Comparison of ENCODE assay signal across 9 mouse cellular contexts in genomic region chr8:109465056-109465455, GRCm38 (mm10). TPM values are rescaled to one million over a fixed set of nuclear protein-coding genes. Genes with fewer than 3 reads are reported as not detected.
DNase-seq lines count a peak whose midpoint lies in the region; ATAC-seq and TF ChIP-seq lines count a peak whose summit lies in the region.
"Had no signal": no experiment of that assay in that cellular context is flagged by ENCODE, and none has a peak within 500 bp of the region (broad histone marks: within the 10 kb centered on the region; RNA-seq: fewer than 3 reads in every experiment).

No protein-coding gene starts in this region.

- peak; percentile 47 for DNase-seq in embryo, embryonic 11 days
- DNase-seq in embryo, embryonic 10 days (ENCODE audit: low spot score) = no peak
- DNase-seq in hindbrain, embryonic 10.5 days (ENCODE audit: low spot score) = no peak
- DNase-seq in midbrain, embryonic 11.5 days (ENCODE audit: low spot score, missing footprints) = no peak
- DNase-seq in urinary bladder, postnatal 36 days (ENCODE audit: low spot score in 2 of 2) = no peak

- no peak overlapping the region for H3K9ac ChIP-seq in midbrain, embryonic 11.5 days (ENCODE audit: low read length)
- H3K9ac ChIP-seq in kidney, embryonic 14.5 days (ENCODE audit: low read depth, low read length) = no peak overlapping the region

- 64% methylated on average over 3 of the region's 3 CpGs for WGBS in hindbrain, embryonic 10.5 days
- 64% methylated on average over 3 of the region's 3 CpGs for WGBS in midbrain, embryonic 11.5 days
- WGBS in kidney, embryonic 14.5 days = 63% methylated on average over 3 of the region's 3 CpGs

- 0 out of 2 replicates have a peak overlapping the region, but pooled peaks have one; percentile 22 for H3K27ac ChIP-seq in cortical plate, adult 2 months (ENCODE audit: insufficient read depth, low read length)
- H3K27ac ChIP-seq in hindbrain, embryonic 10.5 days = peak overlapping the region; percentile 17; the same call in 1 of the 2 replicates
- H3K27ac ChIP-seq in midbrain, embryonic 11.5 days (ENCODE audit: low read depth, low read length) = 0 out of 2 replicates have a peak overlapping the region, but pooled peaks have one; percentile 3
- H3K27ac ChIP-seq in kidney, embryonic 14.5 days (ENCODE audit: low read depth, low read length) = no peak overlapping the region

- no peaks in the 10 kb centered on the region for H3K36me3 ChIP-seq in hindbrain, embryonic 10.5 days
- no peaks in the 10 kb centered on the region for H3K36me3 ChIP-seq in midbrain, embryonic 11.5 days (ENCODE audit: control insufficient read depth, insufficient read depth, low read length)
- H3K36me3 ChIP-seq in kidney, embryonic 14.5 days (ENCODE audit: control insufficient read depth, insufficient read depth, low read length) = no peaks in the 10 kb centered on the region

- no peak overlapping the region for H3K4me2 ChIP-seq in midbrain, embryonic 11.5 days
- no peak overlapping the region for H3K4me2 ChIP-seq in kidney, embryonic 14.5 days (replicated peaks; ENCODE audit: low read depth, low read length)

- H3K27me3 ChIP-seq in hindbrain, embryonic 10.5 days (ENCODE audit: insufficient read depth, poor library complexity, severe bottlenecking) = peaks cover 4% of the 10 kb centered on the region; the same call in 1 of the 2 replicates
- H3K27me3 ChIP-seq in midbrain, embryonic 11.5 days (ENCODE audit: control insufficient read depth, insufficient read depth, low read length) = no peaks in the 10 kb centered on the region
- no peaks in the 10 kb centered on the region for H3K27me3 ChIP-seq in kidney, embryonic 14.5 days (ENCODE audit: control insufficient read depth, insufficient read depth, low read length)

- no peak for ATAC-seq in midbrain, embryonic 11.5 days (ENCODE audit: low FRiP score)
- no peak for ATAC-seq in inflammation-experienced regulatory T-cells, adult 6 months
- ATAC-seq in kidney, embryonic 14.5 days (ENCODE audit: low FRiP score, low TSS enrichment) = no peak

- peaks cover 5% of the 10 kb centered on the region; the same call in 1 of the 2 replicates for H3K4me1 ChIP-seq in cortical plate, adult 2 months (ENCODE audit: control insufficient read depth, insufficient read depth, low read length)
- H3K4me1 ChIP-seq in hindbrain, embryonic 10.5 days (replicated peaks) = peaks cover 48% of the 10 kb centered on the region
- H3K4me1 ChIP-seq in midbrain, embryonic 11.5 days (ENCODE audit: control insufficient read depth, insufficient read depth, low read length) = peaks cover 25% of the 10 kb centered on the region; the same call in 1 of the 2 replicates
- no peaks in the 10 kb centered on the region for H3K4me1 ChIP-seq in kidney, embryonic 14.5 days (ENCODE audit: control insufficient read depth, insufficient read depth, low read length)

- TF ChIP-seq POLR2A in cortical plate, adult 2 months (IDR thresholded peaks at IDR 0.05; ENCODE audit: extremely low read depth, insufficient read depth, low read length) = no peak

- H3K4me3 ChIP-seq in cortical plate, adult 2 months (ENCODE audit: insufficient read depth, low read length) = no peak overlapping the region
- H3K4me3 ChIP-seq in hindbrain, embryonic 10.5 days = no peak overlapping the region
- no peak overlapping the region for H3K4me3 ChIP-seq in midbrain, embryonic 11.5 days (ENCODE audit: low read depth, low read length)
- no peak overlapping the region for H3K4me3 ChIP-seq in kidney, embryonic 14.5 days (ENCODE audit: low read length)

- H3K9me3 ChIP-seq in hindbrain, embryonic 10.5 days = no peaks in the 10 kb centered on the region
- H3K9me3 ChIP-seq in midbrain, embryonic 11.5 days (ENCODE audit: control insufficient read depth, low read length) = no peaks in the 10 kb centered on the region
- no peaks in the 10 kb centered on the region for H3K9me3 ChIP-seq in kidney, embryonic 14.5 days (ENCODE audit: control insufficient read depth, low read length)

- no peak for TF ChIP-seq CTCF in cortical plate, adult 2 months (IDR thresholded peaks at IDR 0.05; ENCODE audit: extremely low read depth, insufficient read depth, low read length)

RNA-seq across cellular contexts. Expression of gene Pmfbp1, which starts 28.8 kb away (rescaled TPM):
- 0.13 and 0.26 TPM in 2 replicates for polyA plus RNA-seq in cortical plate, adult 2 months (2012; rRNA removed)
- polyA plus RNA-seq in hindbrain, embryonic 10.5 days (2016; fragmentation: Nextera tagmentation; extraction: Ambion mirVana) = 1.2 and 1.5 TPM in 2 replicates
- 3.1 TPM in 2 replicates for polyA plus RNA-seq in midbrain, embryonic 11.5 days (2014; fragmentation: Nextera tagmentation; extraction: Ambion mirVana)
- polyA plus RNA-seq in inflammation-experienced regulatory T-cells, adult 6 months (2017; shearing (Covaris generic)) = not detected
- polyA plus RNA-seq in kidney, embryonic 14.5 days (2014; fragmentation: Nextera tagmentation; extraction: Ambion mirVana) = 0.12 TPM in 1 of 2 replicates, not detected in the other
- polyA plus RNA-seq: stomach, embryonic 16.5 days had no signal
